In the genomic region with DNA sequence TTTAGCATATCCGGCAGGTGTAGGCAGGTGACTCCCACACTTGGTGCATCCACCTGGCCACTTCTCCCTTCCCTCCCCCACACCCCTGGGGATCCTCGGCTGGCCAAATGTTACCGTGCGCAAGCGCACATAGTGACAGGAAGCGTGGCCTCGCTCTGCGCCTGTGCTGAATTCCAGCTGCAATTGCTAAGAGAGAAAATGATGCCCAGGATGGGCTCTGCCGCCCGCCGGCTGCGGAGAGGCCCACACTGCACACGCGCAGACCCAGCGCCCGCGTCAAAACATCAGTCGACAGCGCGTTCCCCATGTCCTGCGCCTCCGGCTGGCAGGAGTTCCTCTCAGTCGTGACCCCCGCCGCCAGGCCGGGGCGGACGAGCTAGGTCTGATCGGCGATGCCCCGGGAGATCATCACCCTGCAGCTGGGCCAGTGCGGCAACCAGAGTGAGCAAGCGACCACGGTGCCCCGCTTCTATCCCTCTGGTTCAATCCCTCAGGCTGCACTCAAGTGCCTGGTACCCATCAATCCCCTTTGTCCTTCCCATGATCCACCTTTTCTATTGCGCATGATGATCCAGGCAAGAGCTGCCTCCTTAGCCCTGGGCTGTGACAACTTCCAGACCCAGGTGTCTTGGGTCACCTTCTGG, we compare ENCODE assay signal across 9 mouse cellular contexts. TPM values are rescaled to one million over a fixed set of nuclear protein-coding genes. Genes with fewer than 3 reads are reported as not detected.
DNase-seq lines count a peak whose midpoint lies in the region; ATAC-seq lines count a peak whose summit lies in the region.
"Had no signal": no experiment of that assay in that cellular context is flagged by ENCODE, and none has a peak within 500 bp of the region (broad histone marks: within the 10 kb centered on the region; RNA-seq: fewer than 3 reads in every experiment).

A gene (plus strand): TSS at position 180 of the 644 bp plus-strand sequence.

- peak within 1 kb of the TSS; percentile 47 for H3K4me3 ChIP-seq in hindbrain, embryonic 16.5 days (ENCODE audit: low read length)
- H3K4me3 ChIP-seq: myocyte had no signal

- intact Hi-C loops in left cerebral cortex, postnatal 10 days (cut with DNase I) = no loop called here

- H3K9me3 ChIP-seq in hindbrain, embryonic 16.5 days (ENCODE audit: control insufficient read depth, low read length) = no peaks in the 10 kb centered on the region

- H3K9ac ChIP-seq in hindbrain, embryonic 16.5 days (ENCODE audit: low read depth, low read length) = peak within 1 kb of the TSS; percentile 78

- 1% methylated on average over 26 of the region's 36 CpGs for whole genome bisulfite sequencing in hindbrain, embryonic 16.5 days

- no peaks in the 10 kb centered on the region for H3K36me3 ChIP-seq in hindbrain, embryonic 16.5 days (ENCODE audit: control insufficient read depth, insufficient read depth, low read length)

- 0 out of 2 replicates have a peak, but pooled peaks cover 5% of the 10 kb centered on the region for H3K4me1 ChIP-seq in hindbrain, embryonic 16.5 days (ENCODE audit: control insufficient read depth, insufficient read depth, low read depth, low read length)

- peak; percentile 50 for DNase-seq in gastrocnemius, adult 18-20 months (ENCODE audit: low spot score)
- no peak for DNase-seq in gastrocnemius, postnatal 4 days (ENCODE audit: low spot score in 2 of 2)
- peak; percentile 81 to 84 for DNase-seq in cerebellum, adult 18-20 months
- peak; percentile 67 for DNase-seq in forelimb bud, embryonic 11.5 days (ENCODE audit: low read depth, low spot score)
- DNase-seq in left cerebral cortex, postnatal 10 days (ENCODE audit: extremely low spot score in 1 of 2, low spot score in 2 of 2) = peak; percentile 70 to 82
- DNase-seq in mesoderm, embryonic 11.5 days (ENCODE audit: low read depth, low spot score) = peak; percentile 79
- DNase-seq in spleen, postnatal 36 days (ENCODE audit: low spot score in 2 of 2) = peak; percentile 76 to 77

- H3K27ac ChIP-seq in hindbrain, embryonic 16.5 days (ENCODE audit: low read depth, low read length) = peak within 1 kb of the TSS; percentile 87

- H3K4me2 ChIP-seq in hindbrain, embryonic 16.5 days (ENCODE audit: low read length) = peak within 1 kb of the TSS; percentile 68

- ATAC-seq in hindbrain, embryonic 16.5 days = peak; percentile 94

- H3K27me3 ChIP-seq in hindbrain, embryonic 16.5 days (replicated peaks; ENCODE audit: control insufficient read depth, insufficient read depth, low read length) = no peaks in the 10 kb centered on the region

RNA-seq across cellular contexts. Expression of the gene that starts here (rescaled TPM):
- total RNA-seq in gastrocnemius, adult 18-20 months (2021) = 1 to 10 TPM; 2.7 to 3.3 TPM
- 1 to 10 TPM; 6.8 TPM for total RNA-seq in gastrocnemius, postnatal 4 days (2021)
- polyA plus RNA-seq in hindbrain, embryonic 16.5 days (2015; fragmentation: Nextera tagmentation; extraction: Ambion mirVana) = 56.9 and 60.3 TPM in 2 replicates
- 10 to 100 TPM; 46.6 to 48.8 TPM for total RNA-seq in left cerebral cortex, postnatal 10 days (2021)

Comparison
In these comparisons a context has a peak if more than half of its experiments do, and no peak if none do; other contexts are left out.
1. RNA of the gene that starts here (total RNA-seq): 46.6 to 48.8 TPM in left cerebral cortex, postnatal 10 days; 6.8 TPM in gastrocnemius, postnatal 4 days and 2.7 to 3.3 TPM in gastrocnemius, adult 18-20 months; every median in the first group is over 4 times any median in the second.
2. DNase-seq: peak in gastrocnemius, adult 18-20 months (single experiment), cerebellum, adult 18-20 months (2 of 2), forelimb bud, embryonic 11.5 days (single experiment), left cerebral cortex, postnatal 10 days (2 of 2), mesoderm, embryonic 11.5 days (single experiment) and spleen, postnatal 36 days (2 of 2); none in gastrocnemius, postnatal 4 days (0 of 2).